ENCODE assay signal across 11 mouse cellular contexts in the genomic region with DNA sequence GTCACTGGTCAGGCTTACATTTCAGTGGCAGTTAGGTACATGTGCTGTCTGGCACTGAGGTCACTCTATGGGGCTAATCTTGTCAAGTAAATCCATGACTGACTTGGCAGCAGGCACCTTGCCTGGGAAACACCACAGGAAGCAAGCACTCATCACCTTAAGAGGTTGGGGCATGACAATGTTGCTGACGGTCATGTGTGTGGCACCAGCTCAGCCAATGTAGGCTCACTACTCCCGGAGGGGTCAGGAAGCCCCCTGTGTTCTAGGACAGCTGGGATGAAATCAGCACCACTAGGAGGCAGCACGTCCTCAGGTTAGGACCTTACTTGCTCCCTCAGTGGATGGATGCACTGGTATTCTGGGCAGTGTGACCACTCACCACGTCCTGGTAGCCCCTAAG. TPM values are rescaled to one million over a fixed set of nuclear protein-coding genes. Genes with fewer than 3 reads are reported as not detected.
A peak's percentile ranks its signal among the peaks of the same experiment; 100 is the strongest.
DNase-seq lines count a peak whose midpoint lies in the region; ATAC-seq lines count a peak whose summit lies in the region.
"Had no signal": no experiment of that assay in that cellular context is flagged by ENCODE, and none has a peak within 500 bp of the region (broad histone marks: within the 10 kb centered on the region; RNA-seq: fewer than 3 reads in every experiment).

No protein-coding gene starts in this region.

- H3K4me2 ChIP-seq in liver, embryonic 13.5 days: no peak overlapping the region
- no peak overlapping the region for H3K4me2 ChIP-seq in liver, embryonic 11.5 days
- H3K4me2 ChIP-seq: heart, embryonic 13.5 days had no signal

- DNase-seq in adrenal gland, postnatal 25 days: peak; percentile 28
- no peak for DNase-seq in adrenal gland, postnatal 10 days
- DNase-seq in liver, embryonic 13.5 days: peak; percentile 17
- DNase-seq in liver, embryonic 11.5 days (ENCODE audit: low spot score): no peak
- DNase-seq in lung, postnatal 36 days: peak; percentile 47
- no peak for DNase-seq in urinary bladder, adult 2 months (ENCODE audit: low spot score)
- DNase-seq in testis, postnatal 14 days (ENCODE audit: low spot score): no peak
- DNase-seq: cerebellum, adult 2 months had no signal

- 51% methylated on average over 4 of the region's 4 CpGs for WGBS in liver, embryonic 13.5 days (ENCODE audit: insufficient replicate concordance)
- 49% methylated on average over 4 of the region's 4 CpGs for WGBS in liver, embryonic 11.5 days

- H3K36me3 ChIP-seq in liver, embryonic 13.5 days: peaks cover 28% of the 10 kb centered on the region
- H3K36me3 ChIP-seq in liver, embryonic 11.5 days (ENCODE audit: control insufficient read depth, insufficient read depth, low read length): peaks cover 19% of the 10 kb centered on the region

- no peak overlapping the region for H3K9ac ChIP-seq in liver, embryonic 13.5 days
- H3K9ac ChIP-seq in liver, embryonic 11.5 days (ENCODE audit: low read depth, low read length): no peak overlapping the region
- H3K9ac ChIP-seq: heart, embryonic 13.5 days had no signal

- H3K27ac ChIP-seq in liver, embryonic 13.5 days: no peak overlapping the region
- no peak overlapping the region for H3K27ac ChIP-seq in liver, embryonic 11.5 days (ENCODE audit: low read depth, low read length)
- H3K27ac ChIP-seq: heart, embryonic 13.5 days had no signal

- ATAC-seq in liver, embryonic 13.5 days (ENCODE audit: low read depth): no peak
- no peak for ATAC-seq in liver, embryonic 11.5 days (replicated peaks; ENCODE audit: low FRiP score)
- ATAC-seq in granulocyte monocyte progenitor cell, adult 5-6 weeks (replicated peaks; ENCODE audit: poor library complexity, severe bottlenecking): 0 out of 2 replicates have a peak, but pooled peaks have one; percentile 25

- peaks cover 42% of the 10 kb centered on the region for H3K4me1 ChIP-seq in liver, embryonic 13.5 days (replicated peaks)
- peaks cover 11% of the 10 kb centered on the region for H3K4me1 ChIP-seq in liver, embryonic 11.5 days (replicated peaks; ENCODE audit: control insufficient read depth, insufficient read depth, low read length)

- H3K9me3 ChIP-seq in liver, embryonic 13.5 days (replicated peaks): no peaks in the 10 kb centered on the region
- H3K9me3 ChIP-seq in liver, embryonic 11.5 days (ENCODE audit: control insufficient read depth, low read length): no peaks in the 10 kb centered on the region
- H3K9me3 ChIP-seq: heart, embryonic 13.5 days had no signal

- 0 out of 2 replicates have a peak, but pooled peaks cover 2% of the 10 kb centered on the region for H3K27me3 ChIP-seq in liver, embryonic 13.5 days
- H3K27me3 ChIP-seq in liver, embryonic 11.5 days (replicated peaks; ENCODE audit: control insufficient read depth, insufficient read depth, low read length): no peaks in the 10 kb centered on the region; the same call in 1 of the 2 replicates

- no peak overlapping the region for H3K4me3 ChIP-seq in liver, embryonic 13.5 days (replicated peaks)
- H3K4me3 ChIP-seq in liver, embryonic 11.5 days (ENCODE audit: low read depth, low read length): no peak overlapping the region
- H3K4me3 ChIP-seq: heart, embryonic 13.5 days had no signal

RNA-seq across cellular contexts. Expression of gene Mcrip1, which starts 7.6 kb away (rescaled TPM):
- 67.5 and 75.4 TPM in 2 replicates for total RNA-seq in adrenal gland, postnatal 25 days (2021)
- 10 to 100 TPM; 60.0 to 62.2 TPM for total RNA-seq in adrenal gland, postnatal 10 days (2021)
- 45.7 and 46.9 TPM in 2 replicates for polyA plus RNA-seq in liver, embryonic 13.5 days (2015; fragmentation: Nextera tagmentation; extraction: Ambion mirVana)
- polyA plus RNA-seq in liver, embryonic 11.5 days (2014; fragmentation: Nextera tagmentation; extraction: Ambion mirVana): 117 and 123 TPM in 2 replicates
- 64.7 and 75.8 TPM in 2 replicates for total RNA-seq in granulocyte monocyte progenitor cell, adult 5-6 weeks (2014; fragmentation: Nextera tagmentation)
- total RNA-seq in granulocyte monocyte progenitor cell, adult 5-6 weeks (2017): 23.1 and 23.4 TPM in 2 replicates
- polyA plus RNA-seq in urinary bladder, adult 2 months (2012; rRNA removed): 112 and 117 TPM in 2 replicates

RNA-seq across cellular contexts. Expression of gene Ppp1r27, which starts 9.0 kb away (rescaled TPM):
- 1.4 TPM in 1 of 2 replicates, not detected in the other for total RNA-seq in adrenal gland, postnatal 25 days (2021)
- 10 to 100 TPM in 1 of 2 experiments, 1 to 10 TPM in 1; 7.1 to 21.8 TPM for total RNA-seq in adrenal gland, postnatal 10 days (2021)
- polyA plus RNA-seq in liver, embryonic 13.5 days (2015; fragmentation: Nextera tagmentation; extraction: Ambion mirVana): 0.22 TPM in 1 of 2 replicates, not detected in the other
- polyA plus RNA-seq in liver, embryonic 11.5 days (2014; fragmentation: Nextera tagmentation; extraction: Ambion mirVana): not detected in 2 replicates
- total RNA-seq in granulocyte monocyte progenitor cell, adult 5-6 weeks (2014; fragmentation: Nextera tagmentation): not detected in 2 replicates
- not detected in 2 replicates for total RNA-seq in granulocyte monocyte progenitor cell, adult 5-6 weeks (2017)
- polyA plus RNA-seq in urinary bladder, adult 2 months (2012; rRNA removed): not detected in 2 replicates
- polyA plus RNA-seq: cerebellum, adult 2 months; heart, embryonic 13.5 days; neural tube, embryonic 14.5 days had no signal

RNA-seq across cellular contexts. Expression of gene Gcgr, which starts 11.4 kb away (rescaled TPM):
- total RNA-seq in adrenal gland, postnatal 25 days (2021): 1.0 and 3.5 TPM in 2 replicates
- total RNA-seq in adrenal gland, postnatal 10 days (2021): 10 to 100 TPM in 1 of 2 experiments, 1 to 10 TPM in 1; 9.6 to 15.7 TPM
- 10.0 and 10.7 TPM in 2 replicates for polyA plus RNA-seq in liver, embryonic 13.5 days (2015; fragmentation: Nextera tagmentation; extraction: Ambion mirVana)
- polyA plus RNA-seq in liver, embryonic 11.5 days (2014; fragmentation: Nextera tagmentation; extraction: Ambion mirVana): 7.6 and 7.7 TPM in 2 replicates
- total RNA-seq in granulocyte monocyte progenitor cell, adult 5-6 weeks (2014; fragmentation: Nextera tagmentation): not detected in 2 replicates
- total RNA-seq in granulocyte monocyte progenitor cell, adult 5-6 weeks (2017): not detected in 2 replicates
- polyA plus RNA-seq in urinary bladder, adult 2 months (2012; rRNA removed): 1.8 and 2.4 TPM in 2 replicates

RNA-seq across cellular contexts. Expression of gene P4hb, which starts 31.1 kb away (rescaled TPM):
- 407 and 486 TPM in 2 replicates for total RNA-seq in adrenal gland, postnatal 25 days (2021)
- total RNA-seq in adrenal gland, postnatal 10 days (2021): 100 to 1,000 TPM; 424 to 571 TPM
- 403 and 453 TPM in 2 replicates for polyA plus RNA-seq in liver, embryonic 13.5 days (2015; fragmentation: Nextera tagmentation; extraction: Ambion mirVana)
- polyA plus RNA-seq in liver, embryonic 11.5 days (2014; fragmentation: Nextera tagmentation; extraction: Ambion mirVana): 648 and 680 TPM in 2 replicates
- 864 and 921 TPM in 2 replicates for total RNA-seq in granulocyte monocyte progenitor cell, adult 5-6 weeks (2014; fragmentation: Nextera tagmentation)
- total RNA-seq in granulocyte monocyte progenitor cell, adult 5-6 weeks (2017): 1,372 and 1,702 TPM in 2 replicates
- polyA plus RNA-seq in urinary bladder, adult 2 months (2012; rRNA removed): 272 and 354 TPM in 2 replicates

RNA-seq across cellular contexts. Expression of gene Arhgdia, which starts 39.5 kb away (rescaled TPM):
- 333 and 334 TPM in 2 replicates for total RNA-seq in adrenal gland, postnatal 25 days (2021)
- 100 to 1,000 TPM; 281 to 286 TPM for total RNA-seq in adrenal gland, postnatal 10 days (2021)
- 258 and 276 TPM in 2 replicates for polyA plus RNA-seq in liver, embryonic 13.5 days (2015; fragmentation: Nextera tagmentation; extraction: Ambion mirVana)
- polyA plus RNA-seq in liver, embryonic 11.5 days (2014; fragmentation: Nextera tagmentation; extraction: Ambion mirVana): 557 and 561 TPM in 2 replicates
- 514 and 552 TPM in 2 replicates for total RNA-seq in granulocyte monocyte progenitor cell, adult 5-6 weeks (2014; fragmentation: Nextera tagmentation)
- total RNA-seq in granulocyte monocyte progenitor cell, adult 5-6 weeks (2017): 163 and 168 TPM in 2 replicates
- polyA plus RNA-seq in urinary bladder, adult 2 months (2012; rRNA removed): 399 and 409 TPM in 2 replicates

Comparison
In these comparisons a context has a peak if more than half of its experiments do, and no peak if none do; other contexts are left out.
1. DNase-seq: peak in adrenal gland, postnatal 25 days (single experiment), liver, embryonic 13.5 days (single experiment) and lung, postnatal 36 days (single experiment); none in adrenal gland, postnatal 10 days (single experiment), liver, embryonic 11.5 days (single experiment), urinary bladder, adult 2 months (single experiment) and testis, postnatal 14 days (single experiment).